Mouse (Mus musculus) gastrocnemius, adult 2 months (tissue): Measurements from ENCODE around the gene Mcfd2. TPM values are rescaled to one million over a fixed set of nuclear protein-coding genes. Genes with fewer than 3 reads are reported as not detected.
A peak's percentile ranks its signal among the peaks of the same experiment; 100 is the strongest.

Experiments used
- DNase-seq: peaks from one replicate; pipeline ENCODE4 v3.0.0; 2022
- H3K27ac ChIP-seq: fragments of 200-600 bp; 2 replicates; pipeline ENCODE4 v1.8.1; 2022; ENCODE audit warnings: mild to moderate bottlenecking
- H3K4me3 ChIP-seq: fragments of 200-600 bp; 2 replicates; pipeline ENCODE4 v1.8.1; 2022; ENCODE audit warnings: mild to moderate bottlenecking, moderate library complexity
- CTCF ChIP-seq: fragments of 200-600 bp; IDR thresholded peaks from 2 replicates; pipeline ENCODE4 v1.8.1; 2022; ENCODE audit warnings: antibody characterized with exemption, mild to moderate bottlenecking, moderate library complexity
- intact Hi-C: fragments of 180-260 bp; cut with DNase I; formaldehyde crosslinking; loops from one replicate; pipeline ENCODE4 v1.15.1; 2025
- long read RNA-seq, 2 experiments: library from polyadenylated mRNA; stranded (forward); transcript quantifications; one replicate each; pipeline ENCODE4 v2.0.0; 2021
- total RNA-seq, 2 experiments: library from RNA; stranded (reverse); gene quantifications; 2 replicates each; pipeline ENCODE4 v1.2.3; 2021

The Mcfd2 gene
- total RNA-seq, result 10 to 100 TPM; 23.7 to 29.7 TPM
- long read RNA-seq, experiment 1, transcript Mcfd2-201 (4 exons, 2,038 nt), result major isoform, 21 of 37 reads
- long read RNA-seq, experiment 1, partial matches to known transcripts, result 1 of 37 reads
- long read RNA-seq, experiment 1, other reads (novel, unspliced or antisense), result 10 of 37 reads
- long read RNA-seq, experiment 2, transcript Mcfd2-201 (4 exons, 2,038 nt), result major isoform, 23 of 33 reads
- long read RNA-seq, experiment 2, partial matches to known transcripts, result 0 of 33 reads
- long read RNA-seq, experiment 2, other reads (novel, unspliced or antisense), result 8 of 33 reads

GRCm38 (mm10) chr17:87265792-87266186 is at the start of gene Mcfd2:
Gene Mcfd2, minus strand, starts transcription at chr17:87265935.
- DNase-seq, result peak; percentile 98
- intact Hi-C loops, result loop anchor here (1.0 kb wide), 1 partner anchor 17 kb away; the partner anchor contains the start of gene Ttc7
- Histone ChIP-seq H3K4me3 (peak within 1 kb of the TSS; percentile 77), H3K27ac (peak within 1 kb of the TSS; percentile 97)
- peak; percentile 5; the same call in 1 of the 2 replicates for TF ChIP-seq CTCF

- peak overlapping the region; percentile 88 for H3K27ac ChIP-seq
- peak; percentile 100 for TF ChIP-seq CTCF
- DNase-seq, result peak; percentile 95
- H3K4me3 ChIP-seq, result peak overlapping the region; percentile 66
- intact Hi-C loops, result loop anchor here (1.0 to 10.0 kb wide), 4 partner anchors 132 to 350 kb away; partner anchors contain the start of gene Calm2
Observed at GRCm38 (mm10) chr17:87315021-87315531, 49.3 kb upstream of the Mcfd2 start.

- no peak for TF ChIP-seq CTCF
- intact Hi-C loops, result loop anchor here (2.0 to 10.0 kb wide), 3 partner anchors 132 to 350 kb away; partner anchors contain the start of gene Calm2
- H3K4me3 ChIP-seq, result peak overlapping the region; percentile 66
- peak overlapping the region; percentile 88 for H3K27ac ChIP-seq
- DNase-seq, result peak; percentile 79
Observed at GRCm38 (mm10) chr17:87314530-87314946, 48.8 kb upstream of the Mcfd2 start.

GRCm38 (mm10) chr17:87314121-87314520 is 48.4 kb upstream of the Mcfd2 start:
- Histone ChIP-seq H3K27ac (peak overlapping the region; percentile 88), H3K4me3 (no peak overlapping the region)
- no peak for TF ChIP-seq CTCF
- intact Hi-C loops, result loop anchor here (2.0 to 10.0 kb wide), 3 partner anchors 133 to 351 kb away; partner anchors contain the start of gene Calm2
- no peak for DNase-seq

- Histone ChIP-seq H3K27ac (peak overlapping the region; percentile 88), H3K4me3 (peak overlapping the region; percentile 45)
- intact Hi-C loops, result loop anchor here (10.0 kb wide), 1 partner anchor 352 kb away; no protein-coding TSS in a partner anchor
- DNase-seq, result no peak
- TF ChIP-seq CTCF, result no peak
Observed at GRCm38 (mm10) chr17:87312924-87313870, 47.5 kb upstream of the Mcfd2 start.

GRCm38 (mm10) chr17:87312351-87312750 is 46.6 kb upstream of the Mcfd2 start:
- no peak for TF ChIP-seq CTCF
- DNase-seq, result no peak
- intact Hi-C loops, result loop anchor here (10.0 kb wide), 1 partner anchor 352 kb away; no protein-coding TSS in a partner anchor
- Histone ChIP-seq H3K4me3 (no peak overlapping the region), H3K27ac (peak overlapping the region; percentile 88)

- H3K27ac ChIP-seq, result no peak overlapping the region; the same call in 1 of the 2 replicates
- intact Hi-C loops, result loop anchor here (10.0 kb wide), 1 partner anchor 354 kb away; no protein-coding TSS in a partner anchor
- DNase-seq, result no peak
- no peak overlapping the region for H3K4me3 ChIP-seq
- TF ChIP-seq CTCF, result no peak
Observed at GRCm38 (mm10) chr17:87310497-87310896, 44.8 kb upstream of the Mcfd2 start.

- Histone ChIP-seq H3K27ac (peak overlapping the region; percentile 77), H3K4me3 (peak overlapping the region; percentile 2)
- DNase-seq, result peak; percentile 69
- intact Hi-C loops, result no loop called here
- no peak for TF ChIP-seq CTCF
Observed at GRCm38 (mm10) chr17:87309073-87309788, 43.5 kb upstream of the Mcfd2 start.

GRCm38 (mm10) chr17:87306746-87307145 is 41.0 kb upstream of the Mcfd2 start:
- intact Hi-C loops, result no loop called here
- TF ChIP-seq CTCF, result no peak
- H3K27ac ChIP-seq, result peak overlapping the region; percentile 16; the same call in 1 of the 2 replicates
- no peak for DNase-seq
- H3K4me3 ChIP-seq, result no peak overlapping the region

GRCm38 (mm10) chr17:87305065-87305464 is 39.3 kb upstream of the Mcfd2 start:
- intact Hi-C loops, result no loop called here
- no peak for DNase-seq
- no peak for TF ChIP-seq CTCF
- Histone ChIP-seq H3K27ac (no peak overlapping the region), H3K4me3 (no peak overlapping the region)

- H3K4me3 ChIP-seq, result no peak overlapping the region
- H3K27ac ChIP-seq, result no peak overlapping the region
- DNase-seq, result no peak
- intact Hi-C loops, result no loop called here
- no peak for TF ChIP-seq CTCF
Observed at GRCm38 (mm10) chr17:87304151-87304894, 38.6 kb upstream of the Mcfd2 start.
